Mouse (Mus musculus): Measurements from ENCODE around the gene Ccdc136.

GRCm38 (mm10) chr6:29406412-29406811 is 10.3 kb downstream of the Ccdc136 start:
- no peak for TF ChIP-seq CTCF (IDR thresholded peaks at IDR 0.05; ENCODE audit: control insufficient read depth, insufficient read depth, insufficient replicate concordance, low read depth, low read length)
- TF ChIP-seq POLR2A (IDR thresholded peaks at IDR 0.05; ENCODE audit: control insufficient read depth, low read depth, low read length), result no peak
